Mouse (Mus musculus): ENCODE results near the gene Phc1.

- TF ChIP-seq CTCF (IDR thresholded peaks at IDR 0.05; ENCODE audit: insufficient read depth, low read depth, low read length) (no peak), POLR2A (IDR thresholded peaks at IDR 0.05; ENCODE audit: insufficient read depth, low read depth, low read length) (no peak)
Measured at GRCm38 (mm10) chr6:122345731-122346130, 5.4 kb upstream of the Phc1 start.

Data from olfactory bulb, adult 2 months (tissue).